Mouse (Mus musculus): Measurements from ENCODE around the gene Dclre1c. TPM values are rescaled to one million over a fixed set of nuclear protein-coding genes. Genes with fewer than 3 reads are reported as not detected.

Gene Dclre1c
- polyA plus RNA-seq, 1 experiment from 2014 or later = 7.8 TPM

DNA sequence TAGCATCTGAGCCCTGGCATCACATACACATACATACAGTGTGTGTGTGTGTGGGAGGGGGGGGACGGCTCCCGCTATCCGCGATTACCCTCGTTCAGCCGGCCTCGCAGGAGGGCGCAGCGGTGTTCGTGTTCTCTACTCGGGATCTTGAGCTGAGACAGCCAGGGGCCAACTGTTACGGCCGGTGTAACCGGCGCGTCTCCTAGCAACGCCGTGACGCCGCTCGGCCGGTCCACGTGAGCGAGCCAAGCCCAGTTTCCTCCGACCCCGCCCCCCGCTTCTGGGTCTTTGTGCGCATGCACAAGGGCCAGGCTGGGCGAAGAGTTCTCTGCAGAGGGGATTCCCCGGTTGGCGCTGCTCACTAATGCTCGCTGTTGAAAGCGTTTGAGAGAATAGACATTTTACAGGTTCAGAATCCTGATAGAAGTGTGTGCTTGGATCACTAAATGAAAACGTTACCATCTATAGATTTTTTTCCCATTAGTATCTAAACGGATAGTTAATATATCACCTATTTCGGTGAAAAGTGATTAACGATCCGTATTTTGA lies 5.0 kb upstream of the Dclre1c start:
- peak overlapping the region; percentile 67 for H3K4me2 ChIP-seq (ENCODE audit: low read length)
- DNase-seq (ENCODE audit: low spot score) (peak; percentile 96), ATAC-seq (replicated peaks; ENCODE audit: low FRiP score, low TSS enrichment, low read depth) (peak; percentile 93)
- peak overlapping the region; percentile 32; the same call in 1 of the 2 replicates for H3K9ac ChIP-seq (ENCODE audit: low read length)
- H3K4me3 ChIP-seq (ENCODE audit: low read depth, low read length) = peak overlapping the region; percentile 45
- no peaks in the 10 kb centered on the region for H3K4me1 ChIP-seq (replicated peaks; ENCODE audit: control insufficient read depth, insufficient read depth, low read length)
- peaks cover 5% of the 10 kb centered on the region; the same call in 1 of the 2 replicates for H3K27me3 ChIP-seq (replicated peaks; ENCODE audit: control insufficient read depth, insufficient read depth, low read length)
- H3K9me3 ChIP-seq (ENCODE audit: control insufficient read depth, low read length) = no peaks in the 10 kb centered on the region
- under 1% methylated on average over 38 of the region's 38 CpGs for WGBS
- H3K27ac ChIP-seq (ENCODE audit: low read depth) = no peak overlapping the region
- no peaks in the 10 kb centered on the region for H3K36me3 ChIP-seq (ENCODE audit: control insufficient read depth, insufficient read depth, low read length)

DNA sequence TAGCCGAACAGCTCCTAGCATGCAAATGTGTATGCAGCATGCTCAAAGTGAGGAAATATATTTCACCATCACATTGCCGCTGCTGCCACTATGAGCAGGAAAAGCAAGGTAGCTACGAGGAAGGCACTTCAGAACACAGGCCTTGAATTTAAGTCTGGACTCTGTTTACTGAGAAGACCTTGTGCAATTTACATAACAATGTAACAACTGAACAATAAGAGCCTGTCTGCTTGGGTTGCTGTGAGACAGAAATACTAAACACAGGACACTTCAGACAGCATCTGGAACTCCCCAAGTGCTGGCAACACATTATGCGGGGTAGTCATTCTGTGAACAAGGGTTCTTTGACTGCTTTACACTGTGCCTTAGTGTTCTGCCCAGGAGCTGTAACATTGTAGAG lies 3.8 kb upstream of the Dclre1c start:
- no peak for ATAC-seq (replicated peaks; ENCODE audit: low FRiP score, low TSS enrichment, low read depth)
- DNase-seq (ENCODE audit: low spot score) = no peak
- H3K27me3 ChIP-seq (replicated peaks; ENCODE audit: control insufficient read depth, insufficient read depth, low read length) = peaks cover 5% of the 10 kb centered on the region; the same call in 1 of the 2 replicates
- no peaks in the 10 kb centered on the region for H3K36me3 ChIP-seq (ENCODE audit: control insufficient read depth, insufficient read depth, low read length)
- H3K4me3 ChIP-seq (ENCODE audit: low read depth, low read length) = no peak overlapping the region
- no peaks in the 10 kb centered on the region for H3K4me1 ChIP-seq (replicated peaks; ENCODE audit: control insufficient read depth, insufficient read depth, low read length)
- no peak overlapping the region for H3K9ac ChIP-seq (ENCODE audit: low read length)
- no peak overlapping the region for H3K27ac ChIP-seq (ENCODE audit: low read depth)
- H3K4me2 ChIP-seq (ENCODE audit: low read length) = no peak overlapping the region
- 44% methylated on average over 4 of the region's 4 CpGs for WGBS
- no peaks in the 10 kb centered on the region for H3K9me3 ChIP-seq (ENCODE audit: control insufficient read depth, low read length)

DNA sequence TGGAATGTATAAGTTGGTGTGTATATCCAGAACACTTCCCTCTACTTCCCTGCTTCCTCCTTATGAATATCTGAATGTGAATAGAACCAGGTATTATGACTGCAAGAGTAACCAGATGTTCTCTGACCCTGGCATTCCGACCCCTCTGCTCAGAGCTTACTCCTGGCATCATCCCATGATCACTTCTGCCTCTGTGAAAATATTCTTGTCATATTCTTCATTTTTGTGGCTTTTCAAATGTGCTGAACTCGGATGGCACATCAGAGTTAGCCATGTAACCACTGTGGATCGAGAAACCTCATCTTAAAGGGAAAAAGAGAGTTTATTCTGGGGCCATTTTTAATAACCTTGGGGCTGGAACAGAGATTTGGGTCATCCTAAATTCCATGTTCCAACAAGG lies 1.4 kb upstream of the Dclre1c start, which contains the start of gene Meig1:
TSS of gene Meig1 (minus strand) at position 101 of the 400 bp plus-strand sequence.
- Histone ChIP-seq H3K9me3 (ENCODE audit: control insufficient read depth, low read length) (no peaks in the 10 kb centered on the region), H3K4me2 (ENCODE audit: low read length) (peak within 1 kb of the TSS; percentile 74; the same call in 1 of the 2 replicates), H3K27me3 (replicated peaks; ENCODE audit: control insufficient read depth, insufficient read depth, low read length) (peaks cover 5% of the 10 kb centered on the region; the same call in 1 of the 2 replicates), H3K27ac (ENCODE audit: low read depth) (no peak within 1 kb of the TSS), H3K4me3 (ENCODE audit: low read depth, low read length) (peak within 1 kb of the TSS; percentile 59; the same call in 1 of the 2 replicates), H3K4me1 (replicated peaks; ENCODE audit: control insufficient read depth, insufficient read depth, low read length) (no peaks in the 10 kb centered on the region), H3K36me3 (ENCODE audit: control insufficient read depth, insufficient read depth, low read length) (no peaks in the 10 kb centered on the region), H3K9ac (ENCODE audit: low read length) (no peak within 1 kb of the TSS)
- WGBS = 74% methylated on average over 3 of the region's 3 CpGs
- DNase-seq (ENCODE audit: low spot score) (no peak), ATAC-seq (replicated peaks; ENCODE audit: low FRiP score, low TSS enrichment, low read depth) (no peak)

DNA sequence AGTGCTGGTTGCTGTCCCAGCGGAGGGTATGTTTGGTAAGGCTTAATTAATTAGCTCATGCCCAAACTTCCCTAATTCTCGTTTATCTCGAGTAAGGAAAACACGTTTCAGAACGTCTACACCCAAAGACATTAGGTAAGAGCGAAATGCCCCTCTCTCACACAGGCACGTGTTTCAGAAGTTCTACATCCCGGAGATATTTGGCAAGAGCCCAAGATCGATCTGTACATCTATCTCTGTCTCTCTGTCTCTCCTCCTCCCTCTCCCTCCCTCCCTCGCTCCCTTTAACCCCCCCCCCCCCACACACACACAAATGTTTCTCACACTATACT lies 614 bp downstream of the Dclre1c start:
- H3K4me3 ChIP-seq (ENCODE audit: low read depth, low read length) = peak overlapping the region; percentile 59
- H3K9me3 ChIP-seq (ENCODE audit: control insufficient read depth, low read length) = no peaks in the 10 kb centered on the region
- no peak for ATAC-seq (replicated peaks; ENCODE audit: low FRiP score, low TSS enrichment, low read depth)
- H3K27me3 ChIP-seq (replicated peaks; ENCODE audit: control insufficient read depth, insufficient read depth, low read length) = no peaks in the 10 kb centered on the region
- H3K9ac ChIP-seq (ENCODE audit: low read length) = peak overlapping the region; percentile 43
- DNase-seq (ENCODE audit: low spot score) = no peak
- H3K27ac ChIP-seq (ENCODE audit: low read depth) = no peak overlapping the region
- no peaks in the 10 kb centered on the region for H3K36me3 ChIP-seq (ENCODE audit: control insufficient read depth, insufficient read depth, low read length)
- 3% methylated on average over 10 of the region's 10 CpGs for WGBS
- peak overlapping the region; percentile 74 for H3K4me2 ChIP-seq (ENCODE audit: low read length)
- H3K4me1 ChIP-seq (replicated peaks; ENCODE audit: control insufficient read depth, insufficient read depth, low read length) = no peaks in the 10 kb centered on the region

DNA sequence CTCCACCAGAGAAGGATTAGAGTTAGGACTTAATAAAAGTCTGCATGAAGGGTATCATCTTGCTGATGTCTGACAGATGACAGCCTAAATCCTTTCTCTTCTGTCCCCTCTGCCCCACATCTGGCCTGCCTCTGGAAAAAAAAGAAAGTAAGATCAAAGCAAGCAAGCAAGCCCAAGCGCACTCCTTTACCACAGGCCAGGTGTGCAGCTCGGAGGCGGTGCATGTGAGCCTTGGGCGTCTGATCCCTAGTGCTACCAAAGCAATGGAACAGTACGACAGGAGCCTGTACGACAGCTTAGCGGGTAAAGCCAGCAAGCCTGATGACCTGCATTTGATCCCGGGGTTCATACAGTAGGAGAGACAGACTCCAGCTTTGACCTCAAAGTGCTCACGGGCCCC lies 7.0 kb downstream of the Dclre1c start:
- H3K9ac ChIP-seq (ENCODE audit: low read length) = no peak overlapping the region
- H3K36me3 ChIP-seq (ENCODE audit: control insufficient read depth, insufficient read depth, low read length) = no peaks in the 10 kb centered on the region
- H3K4me1 ChIP-seq (replicated peaks; ENCODE audit: control insufficient read depth, insufficient read depth, low read length) = no peaks in the 10 kb centered on the region
- H3K9me3 ChIP-seq (ENCODE audit: control insufficient read depth, low read length) = no peaks in the 10 kb centered on the region
- no peak overlapping the region for H3K4me2 ChIP-seq (ENCODE audit: low read length)
- H3K27ac ChIP-seq (ENCODE audit: low read depth) = no peak overlapping the region
- DNase-seq (ENCODE audit: low spot score) = no peak
- H3K4me3 ChIP-seq (ENCODE audit: low read depth, low read length) = no peak overlapping the region
- H3K27me3 ChIP-seq (replicated peaks; ENCODE audit: control insufficient read depth, insufficient read depth, low read length) = no peaks in the 10 kb centered on the region
- WGBS = 74% methylated on average over 9 of the region's 9 CpGs
- ATAC-seq (replicated peaks; ENCODE audit: low FRiP score, low TSS enrichment, low read depth) = no peak

DNA sequence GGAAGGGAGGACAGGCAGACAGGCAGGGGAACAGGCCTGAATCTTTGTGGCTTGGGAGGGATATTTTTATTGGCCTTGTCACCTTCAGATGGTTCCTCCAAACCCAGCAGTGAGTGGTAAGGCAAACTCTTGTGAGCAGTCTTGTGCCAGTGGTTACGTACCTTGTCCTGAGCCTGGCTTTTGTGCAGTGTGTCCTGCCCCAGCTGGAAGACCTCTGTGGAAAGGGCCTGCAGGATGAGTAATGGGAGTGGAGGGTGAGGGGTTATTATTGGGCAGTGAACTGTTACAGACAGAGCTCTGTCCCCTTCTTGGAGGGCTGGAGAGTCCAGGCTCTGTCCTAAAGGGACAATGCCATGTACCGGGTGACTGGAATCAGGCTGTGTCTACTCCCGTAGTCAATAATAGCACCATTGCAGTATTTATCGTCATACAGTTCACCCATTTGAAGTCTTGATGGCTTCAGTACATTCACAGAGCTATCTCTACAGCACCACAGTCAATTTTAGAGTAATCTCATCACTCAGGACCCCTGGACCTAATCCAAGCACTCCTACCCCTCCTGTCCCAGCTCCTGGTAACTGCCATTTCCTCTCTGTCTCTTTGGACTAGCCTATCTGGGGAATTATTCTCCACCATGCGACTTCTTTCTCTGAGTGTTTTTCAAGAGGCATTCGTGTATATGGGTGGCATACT lies 11.6 kb downstream of the Dclre1c start:
- no peaks in the 10 kb centered on the region for H3K4me1 ChIP-seq (replicated peaks; ENCODE audit: control insufficient read depth, insufficient read depth, low read length)
- DNase-seq (ENCODE audit: low spot score) (no peak), ATAC-seq (replicated peaks; ENCODE audit: low FRiP score, low TSS enrichment, low read depth) (no peak)
- H3K4me3 ChIP-seq (ENCODE audit: low read depth, low read length) = no peak overlapping the region
- no peak overlapping the region for H3K9ac ChIP-seq (ENCODE audit: low read length)
- no peak overlapping the region for H3K27ac ChIP-seq (ENCODE audit: low read depth)
- H3K36me3 ChIP-seq (ENCODE audit: control insufficient read depth, insufficient read depth, low read length) = no peaks in the 10 kb centered on the region; the same call in 1 of the 2 replicates
- no peaks in the 10 kb centered on the region for H3K9me3 ChIP-seq (ENCODE audit: control insufficient read depth, low read length)
- no peak overlapping the region for H3K4me2 ChIP-seq (ENCODE audit: low read length)
- H3K27me3 ChIP-seq (replicated peaks; ENCODE audit: control insufficient read depth, insufficient read depth, low read length) = no peaks in the 10 kb centered on the region
- 84% methylated on average over 6 of the region's 6 CpGs for WGBS

DNA sequence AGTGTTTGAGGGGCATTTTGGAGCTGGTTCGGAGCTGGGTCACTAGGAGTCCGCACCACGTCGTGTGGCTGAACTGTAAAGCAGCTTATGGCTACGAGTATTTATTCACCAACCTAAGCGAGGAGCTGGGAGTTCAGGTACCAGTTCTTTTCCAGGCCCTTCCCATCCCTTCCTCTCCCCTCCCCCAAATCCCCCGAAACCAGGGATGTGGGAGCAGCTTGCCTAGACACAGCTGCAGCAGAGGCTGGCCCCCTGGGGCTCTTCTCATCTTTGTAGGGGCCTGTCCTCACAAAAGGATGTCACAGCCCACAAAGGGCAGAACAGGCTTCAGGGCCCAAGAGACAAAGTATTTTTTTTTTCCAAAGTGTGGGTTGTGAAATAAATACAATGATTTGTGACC lies 14.0 kb downstream of the Dclre1c start:
- H3K27me3 ChIP-seq (replicated peaks; ENCODE audit: control insufficient read depth, insufficient read depth, low read length) = no peaks in the 10 kb centered on the region
- H3K4me1 ChIP-seq (replicated peaks; ENCODE audit: control insufficient read depth, insufficient read depth, low read length) = no peaks in the 10 kb centered on the region
- no peak overlapping the region for H3K27ac ChIP-seq (ENCODE audit: low read depth)
- no peaks in the 10 kb centered on the region for H3K9me3 ChIP-seq (ENCODE audit: control insufficient read depth, low read length)
- no peak overlapping the region for H3K4me3 ChIP-seq (ENCODE audit: low read depth, low read length)
- H3K36me3 ChIP-seq (ENCODE audit: control insufficient read depth, insufficient read depth, low read length) = peaks cover 8% of the 10 kb centered on the region; the same call in 1 of the 2 replicates
- WGBS = 62% methylated on average over 7 of the region's 7 CpGs
- ATAC-seq (replicated peaks; ENCODE audit: low FRiP score, low TSS enrichment, low read depth) (no peak), DNase-seq (ENCODE audit: low spot score) (no peak)
- no peak overlapping the region for H3K9ac ChIP-seq (ENCODE audit: low read length)
- no peak overlapping the region for H3K4me2 ChIP-seq (ENCODE audit: low read length)

DNA sequence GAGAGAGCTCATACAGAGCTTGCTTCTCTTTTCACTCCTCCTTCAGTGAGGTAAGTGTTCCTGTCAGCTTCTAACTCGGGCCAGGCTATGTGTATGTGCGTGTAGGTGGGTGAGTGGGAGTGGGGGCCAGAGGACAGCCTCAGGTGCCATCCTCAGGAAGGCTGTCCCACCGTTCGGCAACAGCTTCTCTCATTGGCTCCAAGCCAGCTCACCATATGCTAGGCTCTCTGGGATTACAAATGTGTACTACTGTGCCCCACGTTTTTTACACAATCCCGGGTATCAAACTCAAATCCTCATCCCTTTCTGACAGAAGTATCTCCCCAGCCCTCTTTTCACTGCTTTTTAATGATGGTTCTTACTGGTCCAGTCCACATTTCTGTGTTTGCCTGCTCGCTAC lies 20.3 kb downstream of the Dclre1c start:
- no peaks in the 10 kb centered on the region for H3K4me1 ChIP-seq (replicated peaks; ENCODE audit: control insufficient read depth, insufficient read depth, low read length)
- no peak for ATAC-seq (replicated peaks; ENCODE audit: low FRiP score, low TSS enrichment, low read depth)
- H3K4me2 ChIP-seq (ENCODE audit: low read length) = no peak overlapping the region
- WGBS = 52% methylated on average over 7 of the region's 7 CpGs
- H3K9ac ChIP-seq (ENCODE audit: low read length) = no peak overlapping the region
- H3K36me3 ChIP-seq (ENCODE audit: control insufficient read depth, insufficient read depth, low read length) = 0 out of 2 replicates have a peak, but pooled peaks cover 8% of the 10 kb centered on the region
- H3K9me3 ChIP-seq (ENCODE audit: control insufficient read depth, low read length) = no peaks in the 10 kb centered on the region
- DNase-seq (ENCODE audit: low spot score) = no peak
- no peak overlapping the region for H3K27ac ChIP-seq (ENCODE audit: low read depth)
- no peak overlapping the region for H3K4me3 ChIP-seq (ENCODE audit: low read depth, low read length)
- no peaks in the 10 kb centered on the region for H3K27me3 ChIP-seq (replicated peaks; ENCODE audit: control insufficient read depth, insufficient read depth, low read length)

DNA sequence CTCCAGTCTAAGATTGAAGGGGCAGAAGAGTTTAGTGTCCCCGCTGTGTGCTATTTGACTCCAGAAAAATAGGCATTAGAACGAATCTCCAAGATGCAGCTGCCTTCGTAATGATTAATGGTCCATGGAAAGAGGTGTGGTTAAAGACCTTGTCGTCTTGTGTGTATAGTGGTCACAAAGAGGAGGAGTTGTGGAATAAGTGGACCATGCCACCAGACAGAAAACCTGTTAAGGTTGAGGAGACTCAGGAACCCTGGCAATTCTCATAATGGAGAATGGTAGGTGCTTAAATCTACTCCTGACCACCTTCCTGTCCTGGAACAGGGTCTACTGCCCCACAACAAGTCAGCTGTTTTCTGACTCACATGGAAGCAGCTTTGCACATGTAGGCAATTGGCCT lies 22.1 kb downstream of the Dclre1c start:
- ATAC-seq (replicated peaks; ENCODE audit: low FRiP score, low TSS enrichment, low read depth) (no peak), DNase-seq (ENCODE audit: low spot score) (no peak)
- H3K4me3 ChIP-seq (ENCODE audit: low read depth, low read length) = no peak overlapping the region
- 0 out of 2 replicates have a peak, but pooled peaks cover 4% of the 10 kb centered on the region for H3K36me3 ChIP-seq (ENCODE audit: control insufficient read depth, insufficient read depth, low read length)
- no peaks in the 10 kb centered on the region for H3K27me3 ChIP-seq (replicated peaks; ENCODE audit: control insufficient read depth, insufficient read depth, low read length)
- H3K4me1 ChIP-seq (replicated peaks; ENCODE audit: control insufficient read depth, insufficient read depth, low read length) = no peaks in the 10 kb centered on the region
- no peak overlapping the region for H3K9ac ChIP-seq (ENCODE audit: low read length)
- 79% methylated on average over 4 of the region's 4 CpGs for WGBS
- no peak overlapping the region for H3K27ac ChIP-seq (ENCODE audit: low read depth)
- H3K9me3 ChIP-seq (ENCODE audit: control insufficient read depth, low read length) = no peaks in the 10 kb centered on the region
- no peak overlapping the region for H3K4me2 ChIP-seq (ENCODE audit: low read length)
